Mouse (Mus musculus) stomach, postnatal 0 days (tissue): ENCODE measurements at regions not wholly inside any gene's neighbourhood (a gene's known extent, or its start where the extent isn't known, plus 50 kb on each side); places are given as distances from the start of the nearest gene placed in this dataset.

Source experiments
- CTCF ChIP-seq: IDR thresholded peaks from 2 replicates; pipeline ENCODE4 v1.5.1; 2016; ENCODE audit warnings: antibody characterized with exemption, low read depth, mild to moderate bottlenecking, moderate library complexity
- EP300 ChIP-seq: optimal IDR thresholded peaks from 2 replicates; pipeline ENCODE3; 2016; ENCODE audit warnings: antibody characterized with exemption

GRCm38 (mm10) chr4:150787113-150787512, 66.6 kb upstream of the Errfi1 start:
- TF ChIP-seq CTCF (no peak), EP300 (no peak)
